Mouse (Mus musculus): ENCODE measurements around the gene 2310011J03Rik. TPM values are rescaled to one million over a fixed set of nuclear protein-coding genes. Genes with fewer than 3 reads are reported as not detected.
"Not testable (repeated sequence)": the region's sequence is repeated elsewhere in the genome, so short reads cannot be mapped to it uniquely, and the experiment has no call there.

Gene 2310011J03Rik
- polyA plus RNA-seq, 1 experiment from 2014 or later = 25.4 TPM

- Histone ChIP-seq H3K9me3 (no peaks in the 10 kb centered on the region), H3K4me2 (no peak overlapping the region), H3K36me3 (replicated peaks) (no peaks in the 10 kb centered on the region), H3K4me3 (no peak overlapping the region), H3K9ac (no peak overlapping the region), H3K27me3 (replicated peaks) (peaks cover 92% of the 10 kb centered on the region), H3K27ac (no peak overlapping the region), H3K4me1 (peaks cover 9% of the 10 kb centered on the region; the same call in 1 of the 2 replicates)
- ATAC-seq (replicated peaks) = peak; percentile 68
- 5% methylated on average over 7 of the region's 7 CpGs for WGBS
Measured at GRCm38 (mm10) chr10:80350292-80350691, 30.0 kb upstream of the 2310011J03Rik start.

DNA sequence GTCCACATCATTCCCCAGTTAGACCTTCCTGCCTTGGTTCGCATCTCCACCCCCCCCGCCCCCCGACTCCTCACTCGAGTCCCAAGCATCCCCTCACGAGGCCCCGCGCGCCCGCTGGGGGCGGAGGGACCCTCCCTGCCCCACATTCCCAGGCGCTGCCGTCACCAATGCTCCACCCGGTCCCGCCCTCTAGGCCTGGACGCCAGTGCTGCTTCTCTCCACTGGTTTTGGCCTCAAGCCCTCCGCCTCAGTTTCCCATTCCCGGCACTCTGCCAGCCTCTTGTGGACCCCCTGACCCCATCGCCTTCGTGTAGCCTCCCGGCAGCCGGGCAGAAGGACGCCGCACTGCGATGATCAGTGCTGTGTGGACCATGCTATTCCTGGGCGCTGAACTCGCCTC is 28.6 kb upstream of the 2310011J03Rik start:
- no peaks in the 10 kb centered on the region for H3K9me3 ChIP-seq
- peaks cover 93% of the 10 kb centered on the region for H3K27me3 ChIP-seq (replicated peaks)
- ATAC-seq (replicated peaks) = no peak
- 16% methylated on average over 25 of the region's 26 CpGs for WGBS
- H3K36me3 ChIP-seq (replicated peaks) = no peaks in the 10 kb centered on the region
- no peak overlapping the region for H3K27ac ChIP-seq
- peaks cover 9% of the 10 kb centered on the region for H3K4me1 ChIP-seq
- H3K9ac ChIP-seq = no peak overlapping the region
- no peak overlapping the region for H3K4me3 ChIP-seq
- 0 out of 2 replicates have a peak overlapping the region, but pooled peaks have one; percentile 2 for H3K4me2 ChIP-seq

- Histone ChIP-seq H3K4me1 (peaks cover 14% of the 10 kb centered on the region), H3K36me3 (replicated peaks) (no peaks in the 10 kb centered on the region), H3K4me3 (no peak within 1 kb of the TSS), H3K9me3 (no peaks in the 10 kb centered on the region), H3K27me3 (replicated peaks) (peaks cover 95% of the 10 kb centered on the region), H3K9ac (no peak within 1 kb of the TSS), H3K27ac (no peak within 1 kb of the TSS), H3K4me2 (peak within 1 kb of the TSS; percentile 2)
- ATAC-seq (replicated peaks) = no peak
- WGBS = under 1% methylated on average over 40 of the region's 42 CpGs
Measured at GRCm38 (mm10) chr10:80348244-80348781, 28.0 kb upstream of the 2310011J03Rik start, which contains the start of gene Adamtsl5. TSS of gene Adamtsl5 (minus strand) at chr10:80348412.

DNA sequence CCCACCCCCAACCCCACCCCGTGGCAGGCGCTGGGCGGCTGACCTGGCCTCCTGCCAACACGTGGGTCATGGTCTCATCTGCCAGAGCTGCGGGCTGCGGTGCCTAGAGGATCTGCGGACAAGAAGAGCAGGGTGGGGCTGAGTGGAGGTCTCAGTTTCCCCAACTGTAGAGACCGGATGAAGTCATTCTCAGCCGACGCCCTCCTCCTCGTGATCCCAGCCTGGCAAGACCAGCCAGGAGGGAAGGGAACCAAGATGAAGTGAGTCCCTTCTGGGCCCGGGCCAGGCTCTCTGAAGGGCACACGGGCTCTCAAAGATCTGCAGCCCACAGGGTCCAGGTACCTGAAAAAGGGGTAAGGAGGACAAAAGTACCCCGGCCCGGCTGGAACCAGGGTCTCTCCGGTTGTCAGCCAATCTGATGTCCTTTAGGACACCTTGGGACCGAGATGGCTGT is 27.2 kb upstream of the 2310011J03Rik start:
- H3K4me1 ChIP-seq = peaks cover 22% of the 10 kb centered on the region
- no peaks in the 10 kb centered on the region for H3K9me3 ChIP-seq
- ATAC-seq (replicated peaks) = no peak
- H3K9ac ChIP-seq = no peak overlapping the region
- no peak overlapping the region for H3K4me3 ChIP-seq
- H3K27me3 ChIP-seq (replicated peaks) = peaks cover 95% of the 10 kb centered on the region
- 17% methylated on average over 17 of the region's 17 CpGs for WGBS
- H3K4me2 ChIP-seq = no peak overlapping the region
- H3K27ac ChIP-seq = no peak overlapping the region
- H3K36me3 ChIP-seq (replicated peaks) = no peaks in the 10 kb centered on the region

- Histone ChIP-seq H3K4me1 (peaks cover 30% of the 10 kb centered on the region), H3K27me3 (replicated peaks) (peaks cover 97% of the 10 kb centered on the region)
- ATAC-seq (replicated peaks); H3K27ac ChIP-seq; H3K9ac ChIP-seq; H3K9me3 ChIP-seq; H3K36me3 ChIP-seq (replicated peaks); H3K4me2 ChIP-seq; H3K4me3 ChIP-seq: not testable (repeated sequence)
- 77% methylated on average over 6 of the region's 6 CpGs for WGBS
Measured at GRCm38 (mm10) chr10:80345929-80346328, 25.6 kb upstream of the 2310011J03Rik start.

- no peaks in the 10 kb centered on the region for H3K9me3 ChIP-seq
- H3K4me2 ChIP-seq = no peak overlapping the region
- H3K27me3 ChIP-seq (replicated peaks) = peaks cover 97% of the 10 kb centered on the region
- H3K4me3 ChIP-seq = no peak overlapping the region
- H3K4me1 ChIP-seq = peaks cover 33% of the 10 kb centered on the region
- WGBS = under 1% methylated on average over 16 of the region's 16 CpGs
- H3K36me3 ChIP-seq (replicated peaks) = no peaks in the 10 kb centered on the region
- H3K9ac ChIP-seq = no peak overlapping the region
- H3K27ac ChIP-seq = no peak overlapping the region
- ATAC-seq (replicated peaks) = no peak
Measured at GRCm38 (mm10) chr10:80345122-80345521, 24.8 kb upstream of the 2310011J03Rik start.

- no peak overlapping the region for H3K27ac ChIP-seq
- H3K4me1 ChIP-seq = peaks cover 36% of the 10 kb centered on the region
- WGBS = 38% methylated on average over 9 of the region's 9 CpGs
- H3K9me3 ChIP-seq = no peaks in the 10 kb centered on the region
- no peak for ATAC-seq (replicated peaks)
- no peak overlapping the region for H3K4me2 ChIP-seq
- no peaks in the 10 kb centered on the region for H3K36me3 ChIP-seq (replicated peaks)
- no peak overlapping the region for H3K4me3 ChIP-seq
- H3K27me3 ChIP-seq (replicated peaks) = peaks cover 88% of the 10 kb centered on the region
- H3K9ac ChIP-seq = no peak overlapping the region
Measured at GRCm38 (mm10) chr10:80344131-80344661, 23.9 kb upstream of the 2310011J03Rik start.

DNA sequence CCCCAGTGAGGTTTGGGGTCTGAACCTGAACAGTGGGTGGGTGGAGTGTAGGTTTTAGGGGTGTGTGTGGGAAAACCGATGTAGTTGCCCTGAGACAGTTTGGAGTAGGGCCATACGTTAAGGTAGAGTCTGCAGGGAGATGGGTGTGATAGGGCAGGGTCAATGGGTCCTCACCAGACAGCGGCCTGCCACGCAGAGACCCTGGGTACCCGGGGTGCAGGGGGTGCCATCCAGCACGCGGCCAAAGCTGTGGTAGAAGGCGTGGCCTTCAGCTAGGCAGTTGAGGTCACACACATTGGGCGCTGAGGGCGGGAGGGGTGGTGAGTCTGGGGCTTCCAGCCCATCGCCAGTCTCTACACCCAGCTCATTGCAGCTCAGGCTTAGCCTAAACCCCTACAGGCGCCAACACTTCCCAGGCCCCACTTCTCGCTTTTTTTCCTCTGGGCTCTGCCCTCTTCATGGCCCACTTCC is 23.1 kb upstream of the 2310011J03Rik start:
- no peaks in the 10 kb centered on the region for H3K9me3 ChIP-seq
- no peak overlapping the region for H3K27ac ChIP-seq
- H3K27me3 ChIP-seq (replicated peaks) = peaks cover 81% of the 10 kb centered on the region
- H3K36me3 ChIP-seq (replicated peaks) = no peaks in the 10 kb centered on the region
- 24% methylated on average over 13 of the region's 13 CpGs for WGBS
- peaks cover 30% of the 10 kb centered on the region for H3K4me1 ChIP-seq
- peak; percentile 16; the same call in 1 of the 2 replicates for ATAC-seq (replicated peaks)
- peak overlapping the region; percentile 32 for H3K4me3 ChIP-seq
- H3K4me2 ChIP-seq = peak overlapping the region; percentile 56
- no peak overlapping the region for H3K9ac ChIP-seq

- Histone ChIP-seq H3K9me3 (no peaks in the 10 kb centered on the region), H3K36me3 (replicated peaks) (no peaks in the 10 kb centered on the region), H3K27ac (no peak overlapping the region), H3K4me2 (peak overlapping the region; percentile 56), H3K27me3 (replicated peaks) (peaks cover 75% of the 10 kb centered on the region), H3K9ac (no peak overlapping the region), H3K4me1 (peaks cover 27% of the 10 kb centered on the region), H3K4me3 (peak overlapping the region; percentile 32)
- WGBS = 0% methylated on average over 30 of the region's 33 CpGs
- ATAC-seq (replicated peaks) = peak; percentile 65
Measured at GRCm38 (mm10) chr10:80342749-80343424, 22.6 kb upstream of the 2310011J03Rik start.

GRCm38 (mm10) chr10:80342305-80342748 is 22.0 kb upstream of the 2310011J03Rik start:
- Histone ChIP-seq H3K9me3 (no peaks in the 10 kb centered on the region), H3K4me2 (peak overlapping the region; percentile 56), H3K36me3 (replicated peaks) (no peaks in the 10 kb centered on the region), H3K27me3 (replicated peaks) (peaks cover 70% of the 10 kb centered on the region), H3K27ac (no peak overlapping the region), H3K4me1 (peaks cover 27% of the 10 kb centered on the region), H3K9ac (no peak overlapping the region), H3K4me3 (peak overlapping the region; percentile 32)
- ATAC-seq (replicated peaks) = peak; percentile 24
- WGBS = 2% methylated on average over 26 of the region's 26 CpGs

DNA sequence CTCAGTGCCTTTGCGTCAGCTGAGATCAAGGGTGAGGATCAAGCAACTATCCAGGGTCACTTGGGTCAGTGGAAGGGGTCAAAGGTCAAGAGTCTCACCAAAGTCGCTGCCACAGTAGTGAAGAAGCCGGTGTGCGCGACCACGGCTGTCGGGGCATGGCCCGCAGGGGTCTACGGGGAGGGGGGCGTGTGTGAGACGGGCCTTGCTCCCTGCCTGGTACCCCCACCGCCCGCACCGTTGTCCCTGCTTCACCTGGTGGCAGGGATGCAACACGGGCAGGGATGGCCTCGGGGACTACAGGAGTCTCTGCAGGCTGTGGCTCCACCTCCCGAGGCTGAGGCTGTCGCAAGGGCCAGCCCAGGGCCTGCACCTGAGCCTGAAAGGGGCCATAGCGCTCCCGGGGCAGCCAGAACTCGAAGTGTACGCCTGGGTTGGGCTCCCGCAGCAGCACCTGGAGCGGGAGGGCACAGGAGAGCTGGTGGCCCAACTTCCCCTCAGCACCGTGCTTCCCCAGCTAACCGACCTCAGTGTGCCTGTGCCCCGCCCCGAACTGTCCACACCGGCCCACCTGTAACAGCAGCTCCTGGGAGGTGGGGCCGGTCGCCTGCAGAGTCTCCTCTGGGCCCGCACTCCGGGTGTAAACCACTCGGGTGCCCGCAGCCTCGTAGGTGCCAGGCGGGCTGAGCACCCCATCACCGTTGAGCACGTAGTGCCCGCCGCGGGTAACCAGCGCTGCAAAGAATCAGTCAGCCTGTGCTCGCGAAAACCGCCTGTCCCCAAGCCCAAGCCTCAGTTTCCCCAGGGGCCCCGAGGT is 21.4 kb upstream of the 2310011J03Rik start:
- H3K27me3 ChIP-seq (replicated peaks) = peaks cover 65% of the 10 kb centered on the region
- H3K4me2 ChIP-seq = peak overlapping the region; percentile 56
- no peaks in the 10 kb centered on the region for H3K36me3 ChIP-seq (replicated peaks)
- H3K9me3 ChIP-seq = no peaks in the 10 kb centered on the region
- peak overlapping the region; percentile 32 for H3K4me3 ChIP-seq
- peak; percentile 24; the same call in 1 of the 2 replicates for ATAC-seq (replicated peaks)
- H3K4me1 ChIP-seq = peaks cover 27% of the 10 kb centered on the region
- 2% methylated on average over 47 of the region's 47 CpGs for WGBS
- no peak overlapping the region for H3K9ac ChIP-seq
- no peak overlapping the region for H3K27ac ChIP-seq

- Histone ChIP-seq H3K4me1 (peaks cover 27% of the 10 kb centered on the region), H3K27me3 (replicated peaks) (peaks cover 60% of the 10 kb centered on the region), H3K4me2 (no peak overlapping the region), H3K4me3 (no peak overlapping the region), H3K9ac (no peak overlapping the region), H3K36me3 (replicated peaks) (no peaks in the 10 kb centered on the region), H3K27ac (no peak overlapping the region), H3K9me3 (no peaks in the 10 kb centered on the region)
- WGBS = 6% methylated on average over 21 of the region's 21 CpGs
- no peak for ATAC-seq (replicated peaks)
Measured at GRCm38 (mm10) chr10:80341026-80341425, 20.7 kb upstream of the 2310011J03Rik start.

All from midbrain, embryonic 15.5 days (tissue).